20 mouse cellular contexts compared by ENCODE assay signal in genomic region chr17:62636896-62637295, GRCm38 (mm10).
DNase-seq lines count a peak whose midpoint lies in the region; TF ChIP-seq lines count a peak whose summit lies in the region.
"Had no signal": no experiment of that assay in that cellular context is flagged by ENCODE, and none has a peak within 500 bp of the region (broad histone marks: within the 10 kb centered on the region; RNA-seq: fewer than 3 reads in every experiment).

No protein-coding gene starts in this region.

- H3K4me1 ChIP-seq in heart, adult 2 months (ENCODE audit: control insufficient read depth, insufficient read depth, low read length): peaks cover 1% of the 10 kb centered on the region; the same call in 1 of the 2 replicates
- H3K4me1 ChIP-seq: embryonic facial prominence, embryonic 15.5 days; hindbrain, embryonic 13.5 days; kidney, embryonic 15.5 days had no signal

- intact Hi-C loops in heart, adult 2 months (cut with DNase I): no loop called here
- intact Hi-C loops in heart, postnatal 14 days (cut with DNase I): no loop called here
- intact Hi-C loops in heart, postnatal 10 days (cut with DNase I): no loop called here

- peak overlapping the region; percentile 4; the same call in 1 of the 2 replicates for H3K27ac ChIP-seq in heart, adult 2 months
- H3K27ac ChIP-seq: embryonic facial prominence, embryonic 15.5 days; forebrain, embryonic 10.5 days; heart, embryonic 13.5 days; hindbrain, embryonic 13.5 days; kidney, embryonic 15.5 days had no signal

- TF ChIP-seq CTCF in heart, adult 2 months (IDR thresholded peaks at IDR 0.05): no peak

- H3K27me3 ChIP-seq in heart, adult 2 months (ENCODE audit: control insufficient read depth, insufficient read depth, low read length): no peaks in the 10 kb centered on the region
- H3K27me3 ChIP-seq: embryonic facial prominence, embryonic 15.5 days; heart, embryonic 13.5 days; hindbrain, embryonic 13.5 days; kidney, embryonic 15.5 days had no signal

- H3K4me3 ChIP-seq in heart, adult 2 months: no peak overlapping the region
- H3K4me3 ChIP-seq: embryonic facial prominence, embryonic 15.5 days; erythroblast, embryonic 14.5 days; forebrain, embryonic 10.5 days; heart, embryonic 13.5 days; hindbrain, embryonic 13.5 days; kidney, embryonic 15.5 days had no signal

- no peak for TF ChIP-seq POLR2A in heart, adult 2 months (IDR thresholded peaks at IDR 0.05; ENCODE audit: insufficient read depth, low read depth, low read length)

- no peaks in the 10 kb centered on the region for H3K36me3 ChIP-seq in heart, adult 2 months (ENCODE audit: control insufficient read depth, insufficient read depth, low read length)
- H3K36me3 ChIP-seq: embryonic facial prominence, embryonic 15.5 days; heart, embryonic 13.5 days; hindbrain, embryonic 13.5 days; kidney, embryonic 15.5 days had no signal

- no peak for DNase-seq in heart, adult 2 months
- DNase-seq in heart, postnatal 14 days: no peak
- peak; percentile 37 to 45 for DNase-seq in heart, postnatal 10 days
- DNase-seq in heart, adult 18-20 months: no peak
- DNase-seq in adrenal gland, postnatal 10 days: peak; percentile 34
- DNase-seq in adrenal gland, postnatal 36 days: peak; percentile 35 to 52
- no peak for DNase-seq in frontal cortex, postnatal 25 days (ENCODE audit: low spot score in 2 of 2)
- DNase-seq: cerebellum, adult 11 months; cerebellum, adult 8-10 months; cerebellum, postnatal 14 days; embryo, embryonic 11 days; gastrocnemius, postnatal 36 days; kidney, adult 2 months; kidney, postnatal 14 days had no signal

- H3K9ac ChIP-seq in heart, adult 2 months (ENCODE audit: low read depth, low read length): no peak overlapping the region
- H3K9ac ChIP-seq: embryonic facial prominence, embryonic 15.5 days; heart, embryonic 13.5 days; hindbrain, embryonic 13.5 days; kidney, embryonic 15.5 days had no signal

- no peak for TF ChIP-seq EP300 in heart, adult 2 months (IDR thresholded peaks at IDR 0.05; ENCODE audit: insufficient read depth, low read depth, low read length)

- H3K79me2 ChIP-seq in heart, adult 2 months (replicated peaks; ENCODE audit: control insufficient read depth, insufficient read depth, low read length): peaks cover 2% of the 10 kb centered on the region

- WGBS in heart, adult 2 months: 48% methylated on average over 7 of the region's 7 CpGs

Comparison
In these comparisons a context has a peak if more than half of its experiments do, and no peak if none do; other contexts are left out.
1. DNase-seq: peak in heart, postnatal 10 days (2 of 2), adrenal gland, postnatal 10 days (single experiment) and adrenal gland, postnatal 36 days (2 of 2); none in heart, adult 2 months (0 of 2), heart, postnatal 14 days (0 of 2), heart, adult 18-20 months (0 of 2) and frontal cortex, postnatal 25 days (0 of 2).